Mouse (Mus musculus) liver, embryonic 14.5 days (tissue): Measurements from ENCODE around the gene Slc25a13.

Experiments
- CTCF ChIP-seq: IDR thresholded peaks from 2 replicates; pipeline ENCODE4 v1.5.1; 2016; ENCODE audit warnings: antibody characterized with exemption, low read depth, control low read depth
- EP300 ChIP-seq: IDR thresholded peaks from 2 replicates; pipeline ENCODE4 v1.6.1; 2016; ENCODE audit warnings: antibody characterized with exemption, low read depth

- TF ChIP-seq CTCF (no peak), EP300 (no peak)
These were observed 113.5 kb downstream of the Slc25a13 start for GRCm38 (mm10) chr6:6103469-6103868.
